Mouse (Mus musculus) G1E (cell line): ENCODE data around the gene Dscam.

Source experiments
- CTCF ChIP-seq: IDR thresholded peaks from 2 replicates; pipeline ENCODE4 v1.5.1; 2012; ENCODE audit warnings: low read depth, low read length, inconsistent platforms, mixed read lengths
- GATA1 ChIP-seq: IDR thresholded peaks from 2 replicates; pipeline ENCODE4 v1.6.1; 2012; ENCODE audit warnings: borderline replicate concordance, low read length, inconsistent platforms, mixed read lengths
- GATA2 ChIP-seq: IDR thresholded peaks from 2 replicates; pipeline ENCODE4 v1.6.1; 2012; ENCODE audit warnings: low read depth, low read length, inconsistent platforms, borderline replicate concordance
- POLR2AphosphoS5 ChIP-seq: IDR thresholded peaks from 2 replicates; pipeline ENCODE4 v1.6.1; 2012; ENCODE audit warnings: low read depth, low read length, inconsistent platforms; ENCODE audit not compliant: insufficient replicate concordance
- TAL1 ChIP-seq: conservative IDR thresholded peaks from 2 replicates; pipeline ENCODE4 v1.6.1; 2012; ENCODE audit warnings: low read depth, low read length, inconsistent platforms, mixed read lengths

GRCm38 (mm10) chr16:96655548-96655947 is 515.0 kb downstream of the Dscam start:
- no peak for TF ChIP-seq POLR2AphosphoS5
- no peak for TF ChIP-seq CTCF
- no peak for TF ChIP-seq GATA2
- TF ChIP-seq GATA1: no peak
- TF ChIP-seq TAL1: no peak
